Mouse (Mus musculus): ENCODE results near the gene Arhgap29. TPM values are rescaled to one million over a fixed set of nuclear protein-coding genes. Genes with fewer than 3 reads are reported as not detected.

Arhgap29 gene
- polyA plus RNA-seq, 1 experiment from 2014 or later = 69.1 TPM

- Histone ChIP-seq H3K27me3 (ENCODE audit: control insufficient read depth, insufficient read depth, low read length) (no peaks in the 10 kb centered on the region), H3K4me3 (ENCODE audit: low read depth, low read length) (no peak overlapping the region), H3K9ac (ENCODE audit: low read depth, low read length) (no peak overlapping the region), H3K9me3 (replicated peaks; ENCODE audit: control insufficient read depth, low read length) (no peaks in the 10 kb centered on the region), H3K4me2 (no peak overlapping the region), H3K4me1 (ENCODE audit: control insufficient read depth, insufficient read depth, low read length) (peaks cover 7% of the 10 kb centered on the region), H3K27ac (ENCODE audit: low read depth, low read length) (0 out of 2 replicates have a peak overlapping the region, but pooled peaks have one; percentile 10), H3K36me3 (ENCODE audit: control insufficient read depth, insufficient read depth, low read length) (peaks cover 14% of the 10 kb centered on the region)
- 63% methylated on average over 6 of the region's 6 CpGs for WGBS (ENCODE audit: insufficient replicate concordance)
- ATAC-seq (replicated peaks; ENCODE audit: insufficient number of reproducible peaks, low FRiP score, low TSS enrichment) = no peak
Measured at GRCm38 (mm10) chr3:122001568-122001967, 49.2 kb downstream of the Arhgap29 start.

- Histone ChIP-seq H3K4me1 (ENCODE audit: control insufficient read depth, insufficient read depth, low read length) (no peaks in the 10 kb centered on the region), H3K27ac (ENCODE audit: low read depth, low read length) (no peak overlapping the region), H3K9ac (ENCODE audit: low read depth, low read length) (no peak overlapping the region), H3K4me2 (no peak overlapping the region), H3K9me3 (replicated peaks; ENCODE audit: control insufficient read depth, low read length) (no peaks in the 10 kb centered on the region), H3K27me3 (ENCODE audit: control insufficient read depth, insufficient read depth, low read length) (no peaks in the 10 kb centered on the region), H3K4me3 (ENCODE audit: low read depth, low read length) (no peak overlapping the region), H3K36me3 (ENCODE audit: control insufficient read depth, insufficient read depth, low read length) (peaks cover 29% of the 10 kb centered on the region)
- ATAC-seq (replicated peaks; ENCODE audit: insufficient number of reproducible peaks, low FRiP score, low TSS enrichment) = no peak
- 85% methylated on average over 5 of the region's 5 CpGs for WGBS (ENCODE audit: insufficient replicate concordance)
Measured at GRCm38 (mm10) chr3:122009818-122010217, 57.5 kb downstream of the Arhgap29 start.

GRCm38 (mm10) chr3:122010292-122010691 is 58.0 kb downstream of the Arhgap29 start:
- no peak overlapping the region for H3K4me2 ChIP-seq
- ATAC-seq (replicated peaks; ENCODE audit: insufficient number of reproducible peaks, low FRiP score, low TSS enrichment) = no peak

GRCm38 (mm10) chr3:122012464-122012863 is 60.1 kb downstream of the Arhgap29 start:
- H3K27ac ChIP-seq (ENCODE audit: low read depth, low read length) = no peak overlapping the region
- H3K9me3 ChIP-seq (replicated peaks; ENCODE audit: control insufficient read depth, low read length) = no peaks in the 10 kb centered on the region
- peaks cover 26% of the 10 kb centered on the region for H3K36me3 ChIP-seq (ENCODE audit: control insufficient read depth, insufficient read depth, low read length)
- 74% methylated on average over 1 of the region's 1 CpGs for WGBS (ENCODE audit: insufficient replicate concordance)
- H3K27me3 ChIP-seq (ENCODE audit: control insufficient read depth, insufficient read depth, low read length) = no peaks in the 10 kb centered on the region
- ATAC-seq (replicated peaks; ENCODE audit: insufficient number of reproducible peaks, low FRiP score, low TSS enrichment) = no peak
- no peak overlapping the region for H3K4me3 ChIP-seq (ENCODE audit: low read depth, low read length)
- H3K9ac ChIP-seq (ENCODE audit: low read depth, low read length) = no peak overlapping the region
- H3K4me2 ChIP-seq = no peak overlapping the region
- H3K4me1 ChIP-seq (ENCODE audit: control insufficient read depth, insufficient read depth, low read length) = no peaks in the 10 kb centered on the region

More at GRCm38 (mm10) chr3:122010292-122010691, 58.0 kb downstream of the Arhgap29 start:
- no peaks in the 10 kb centered on the region for H3K4me1 ChIP-seq (ENCODE audit: control insufficient read depth, insufficient read depth, low read length)
- no peaks in the 10 kb centered on the region for H3K27me3 ChIP-seq (ENCODE audit: control insufficient read depth, insufficient read depth, low read length)
- WGBS (ENCODE audit: insufficient replicate concordance) = 72% methylated on average over 5 of the region's 5 CpGs
- peaks cover 29% of the 10 kb centered on the region for H3K36me3 ChIP-seq (ENCODE audit: control insufficient read depth, insufficient read depth, low read length)
- H3K27ac ChIP-seq (ENCODE audit: low read depth, low read length) = no peak overlapping the region
- no peaks in the 10 kb centered on the region for H3K9me3 ChIP-seq (replicated peaks; ENCODE audit: control insufficient read depth, low read length)
- H3K9ac ChIP-seq (ENCODE audit: low read depth, low read length) = no peak overlapping the region
- H3K4me3 ChIP-seq (ENCODE audit: low read depth, low read length) = no peak overlapping the region

GRCm38 (mm10) chr3:122018421-122018820 is 66.1 kb downstream of the Arhgap29 start:
- no peak overlapping the region for H3K4me2 ChIP-seq
- H3K27me3 ChIP-seq (ENCODE audit: control insufficient read depth, insufficient read depth, low read length) = no peaks in the 10 kb centered on the region
- H3K9ac ChIP-seq (ENCODE audit: low read depth, low read length) = no peak overlapping the region
- H3K27ac ChIP-seq (ENCODE audit: low read depth, low read length) = no peak overlapping the region
- H3K36me3 ChIP-seq (ENCODE audit: control insufficient read depth, insufficient read depth, low read length) = peaks cover 4% of the 10 kb centered on the region
- ATAC-seq (replicated peaks; ENCODE audit: insufficient number of reproducible peaks, low FRiP score, low TSS enrichment) = no peak
- WGBS (ENCODE audit: insufficient replicate concordance) = 90% methylated on average over 7 of the region's 7 CpGs
- H3K9me3 ChIP-seq (replicated peaks; ENCODE audit: control insufficient read depth, low read length) = no peaks in the 10 kb centered on the region
- no peak overlapping the region for H3K4me3 ChIP-seq (ENCODE audit: low read depth, low read length)
- no peaks in the 10 kb centered on the region for H3K4me1 ChIP-seq (ENCODE audit: control insufficient read depth, insufficient read depth, low read length)

- WGBS (ENCODE audit: insufficient replicate concordance) = 88% methylated on average over 5 of the region's 5 CpGs
- H3K27me3 ChIP-seq (ENCODE audit: control insufficient read depth, insufficient read depth, low read length) = no peaks in the 10 kb centered on the region
- peaks cover 3% of the 10 kb centered on the region for H3K36me3 ChIP-seq (ENCODE audit: control insufficient read depth, insufficient read depth, low read length)
- ATAC-seq (replicated peaks; ENCODE audit: insufficient number of reproducible peaks, low FRiP score, low TSS enrichment) = no peak
- H3K27ac ChIP-seq (ENCODE audit: low read depth, low read length) = no peak overlapping the region
- no peak overlapping the region for H3K9ac ChIP-seq (ENCODE audit: low read depth, low read length)
- no peak overlapping the region for H3K4me2 ChIP-seq
- no peaks in the 10 kb centered on the region for H3K4me1 ChIP-seq (ENCODE audit: control insufficient read depth, insufficient read depth, low read length)
- H3K9me3 ChIP-seq (replicated peaks; ENCODE audit: control insufficient read depth, low read length) = no peaks in the 10 kb centered on the region
- H3K4me3 ChIP-seq (ENCODE audit: low read depth, low read length) = no peak overlapping the region
Measured at GRCm38 (mm10) chr3:122019159-122019558, 66.8 kb downstream of the Arhgap29 start.

- no peak for ATAC-seq (replicated peaks; ENCODE audit: insufficient number of reproducible peaks, low FRiP score, low TSS enrichment)
- no peak overlapping the region for H3K27ac ChIP-seq (ENCODE audit: low read depth, low read length)
- no peak overlapping the region for H3K4me3 ChIP-seq (ENCODE audit: low read depth, low read length)
- no peaks in the 10 kb centered on the region for H3K27me3 ChIP-seq (ENCODE audit: control insufficient read depth, insufficient read depth, low read length)
- no peak overlapping the region for H3K9ac ChIP-seq (ENCODE audit: low read depth, low read length)
- H3K9me3 ChIP-seq (replicated peaks; ENCODE audit: control insufficient read depth, low read length) = no peaks in the 10 kb centered on the region
- H3K36me3 ChIP-seq (ENCODE audit: control insufficient read depth, insufficient read depth, low read length) = no peaks in the 10 kb centered on the region; the same call in 1 of the 2 replicates
- 81% methylated on average over 8 of the region's 8 CpGs for WGBS (ENCODE audit: insufficient replicate concordance)
- H3K4me2 ChIP-seq = no peak overlapping the region
- H3K4me1 ChIP-seq (ENCODE audit: control insufficient read depth, insufficient read depth, low read length) = no peaks in the 10 kb centered on the region
Measured at GRCm38 (mm10) chr3:122021029-122021652, 68.8 kb downstream of the Arhgap29 start.

- 83% methylated on average over 3 of the region's 3 CpGs for WGBS (ENCODE audit: insufficient replicate concordance)
- Histone ChIP-seq H3K9me3 (replicated peaks; ENCODE audit: control insufficient read depth, low read length) (no peaks in the 10 kb centered on the region), H3K9ac (ENCODE audit: low read depth, low read length) (no peak overlapping the region), H3K4me3 (ENCODE audit: low read depth, low read length) (no peak overlapping the region), H3K36me3 (ENCODE audit: control insufficient read depth, insufficient read depth, low read length) (no peaks in the 10 kb centered on the region; the same call in 1 of the 2 replicates), H3K4me1 (ENCODE audit: control insufficient read depth, insufficient read depth, low read length) (no peaks in the 10 kb centered on the region), H3K4me2 (no peak overlapping the region), H3K27ac (ENCODE audit: low read depth, low read length) (no peak overlapping the region), H3K27me3 (ENCODE audit: control insufficient read depth, insufficient read depth, low read length) (no peaks in the 10 kb centered on the region)
- no peak for ATAC-seq (replicated peaks; ENCODE audit: insufficient number of reproducible peaks, low FRiP score, low TSS enrichment)
Measured at GRCm38 (mm10) chr3:122022355-122022754, 70.0 kb downstream of the Arhgap29 start.

- Histone ChIP-seq H3K4me2 (no peak overlapping the region), H3K4me1 (ENCODE audit: control insufficient read depth, insufficient read depth, low read length) (peaks cover 6% of the 10 kb centered on the region; the same call in 1 of the 2 replicates), H3K36me3 (ENCODE audit: control insufficient read depth, insufficient read depth, low read length) (no peaks in the 10 kb centered on the region), H3K27ac (ENCODE audit: low read depth, low read length) (0 out of 2 replicates have a peak overlapping the region, but pooled peaks have one; percentile 10), H3K4me3 (ENCODE audit: low read depth, low read length) (no peak overlapping the region), H3K9ac (ENCODE audit: low read depth, low read length) (no peak overlapping the region), H3K9me3 (replicated peaks; ENCODE audit: control insufficient read depth, low read length) (no peaks in the 10 kb centered on the region), H3K27me3 (ENCODE audit: control insufficient read depth, insufficient read depth, low read length) (no peaks in the 10 kb centered on the region)
- 56% methylated on average over 5 of the region's 5 CpGs for WGBS (ENCODE audit: insufficient replicate concordance)
- no peak for ATAC-seq (replicated peaks; ENCODE audit: insufficient number of reproducible peaks, low FRiP score, low TSS enrichment)
Measured at GRCm38 (mm10) chr3:122026676-122027075, 74.3 kb downstream of the Arhgap29 start.

Data from heart, embryonic 11.5 days (tissue).